Mouse (Mus musculus) ES-CJ7 (cell line): ENCODE results near the gene Bud13.

ENCODE experiments used
- DNase-seq: peaks from one replicate; pipeline ENCODE4 v3.0.0; 2011; ENCODE audit warnings: low read depth, low spot score

Gene Bud13

DNA sequence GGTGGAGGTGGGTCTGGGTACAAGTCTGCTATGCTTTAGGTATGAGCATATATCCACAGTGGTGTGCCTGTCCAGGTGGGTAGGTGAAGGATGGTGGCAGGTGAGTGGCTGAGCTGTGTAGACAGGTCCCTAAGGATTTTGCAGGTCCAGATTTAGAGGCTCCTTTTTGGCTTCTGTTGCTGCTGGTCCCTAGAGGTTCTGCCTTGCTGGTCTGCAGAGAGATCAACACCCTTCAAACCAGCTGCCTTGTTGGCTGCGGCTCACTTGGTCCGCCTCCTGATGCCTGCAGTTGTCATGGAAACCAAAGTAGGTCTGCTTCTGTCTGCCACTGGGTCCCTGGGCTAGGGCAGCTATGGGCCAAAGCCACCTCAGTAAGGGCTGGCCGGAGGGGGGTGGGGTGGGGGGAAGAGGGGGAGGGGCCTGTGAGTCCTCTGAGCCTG is 55.1 kb downstream of the Bud13 start:
- peak; percentile 90 for DNase-seq

DNA sequence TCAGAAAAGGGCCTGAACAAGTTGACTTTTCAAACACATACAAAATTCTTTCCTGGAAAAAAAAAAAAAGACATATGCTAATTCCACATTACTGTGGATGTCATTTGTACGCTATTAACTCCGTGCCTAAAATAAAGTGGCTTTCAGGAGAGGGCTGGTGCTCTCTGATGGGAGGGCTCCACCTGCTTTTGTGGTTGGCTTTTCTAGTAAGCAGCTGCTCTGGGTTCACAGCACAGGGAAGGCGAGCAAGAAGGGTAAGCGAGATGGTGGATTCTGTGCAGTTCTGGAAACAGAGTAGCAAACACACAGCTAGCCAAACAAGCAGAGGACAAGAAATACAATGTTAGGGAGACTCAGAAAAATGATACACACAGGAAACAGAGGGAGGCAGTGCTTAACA is 55.6 kb downstream of the Bud13 start:
- DNase-seq, result no peak

DNA sequence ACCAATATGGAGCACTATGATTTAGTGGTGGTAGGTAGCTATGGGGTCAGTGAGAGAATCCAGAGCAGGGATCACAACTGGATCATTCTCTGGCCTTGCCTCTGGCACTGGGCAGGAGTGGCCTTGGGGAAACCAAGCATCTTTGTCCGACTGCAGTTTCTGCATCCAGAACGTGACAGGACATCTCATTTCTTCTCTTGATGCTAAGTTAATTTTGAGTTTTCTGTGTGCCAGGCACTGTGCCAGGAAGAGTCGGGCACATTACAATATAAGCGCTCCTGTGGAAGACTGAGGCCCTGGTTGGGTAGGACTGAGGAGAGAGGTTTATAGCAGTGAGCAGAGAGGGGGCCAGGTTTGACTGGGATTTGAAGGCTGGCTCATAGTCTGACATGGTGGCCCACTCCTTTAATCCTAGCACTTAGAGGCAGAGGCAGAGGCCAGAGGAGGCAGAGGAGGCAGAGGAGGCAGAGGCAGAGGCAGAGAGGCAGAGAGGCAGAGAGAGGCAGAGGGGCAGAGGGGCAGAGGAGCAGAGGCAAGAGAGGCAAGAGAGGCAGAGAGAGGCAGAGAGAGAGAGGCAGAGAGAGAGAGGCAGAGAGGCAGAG is 56.3 kb downstream of the Bud13 start:
- DNase-seq, result no peak

DNA sequence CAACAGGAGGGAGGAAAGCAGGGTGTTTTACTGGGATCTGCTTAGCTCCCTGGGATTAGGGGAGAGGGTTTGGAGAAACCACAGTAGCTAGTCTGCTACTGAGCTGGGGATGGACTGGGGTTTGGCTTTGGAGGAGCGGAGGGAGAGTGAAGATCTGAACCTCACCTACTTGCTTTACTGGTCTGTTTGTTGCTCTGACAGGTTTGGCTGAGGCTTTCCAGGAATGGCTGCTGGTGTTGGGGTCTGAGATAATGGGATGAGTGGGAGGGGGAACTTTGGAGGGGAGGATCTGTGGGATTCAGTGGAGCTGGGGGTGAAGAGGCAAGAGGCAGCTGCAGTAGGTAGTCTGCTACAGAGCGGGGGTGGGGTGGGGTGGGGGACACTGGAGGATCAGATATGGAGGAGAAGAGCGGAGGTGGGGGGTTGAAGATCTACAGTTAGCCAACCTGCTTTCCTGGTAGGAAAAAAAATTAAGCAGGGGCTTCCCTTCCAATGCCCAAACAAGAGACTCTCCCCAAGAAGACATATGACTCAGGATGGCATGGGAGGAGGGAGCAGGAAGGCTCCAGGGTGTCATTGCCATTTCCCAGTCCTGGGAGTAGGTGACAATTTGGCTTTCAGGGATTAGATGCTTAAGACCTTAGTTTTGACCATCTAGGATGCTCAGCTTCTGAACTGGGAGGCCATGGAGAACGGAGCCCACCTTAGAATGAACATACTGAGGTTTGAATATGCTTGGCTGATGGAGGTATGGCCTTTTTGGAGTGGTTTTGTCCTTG is 63.3 kb downstream of the Bud13 start:
- DNase-seq, result no peak
